Mouse (Mus musculus): ENCODE results near the gene Aph1a.

DNA sequence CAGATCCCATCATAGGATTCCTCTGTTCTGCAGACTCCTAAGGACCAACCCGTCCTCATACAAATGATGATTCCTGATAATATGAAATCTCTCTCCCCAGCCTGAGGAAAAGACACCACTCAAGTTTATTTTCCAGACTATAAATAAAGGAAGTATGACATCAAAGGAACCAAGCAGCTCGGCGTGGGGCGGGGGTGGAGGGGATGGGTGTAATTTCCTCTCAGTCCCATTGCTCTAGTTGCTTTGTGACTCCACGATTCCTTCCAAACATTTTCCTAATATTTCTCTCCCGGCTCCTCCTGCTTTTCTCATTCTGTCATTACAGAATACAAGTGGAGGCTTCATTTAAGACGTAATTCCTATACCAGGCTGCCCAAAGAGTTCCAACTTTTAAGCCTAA is 643 bp upstream of the Aph1a start:
- TF ChIP-seq CTCF (conservative IDR thresholded peaks at IDR 0.05; ENCODE audit: insufficient read depth, insufficient read length, low read depth, low read length) (no peak), POLR2A (IDR thresholded peaks at IDR 0.05; ENCODE audit: low read depth, low read length) (no peak)

All from kidney, adult 2 months (tissue).